Mouse (Mus musculus) brain, adult 2 months (tissue): ENCODE data around the gene Topbp1.
A peak's percentile ranks its signal among the peaks of the same experiment; 100 is the strongest.
"Not testable (repeated sequence)": the region's sequence is repeated elsewhere in the genome, so short reads cannot be mapped to it uniquely, and the experiment has no call there.

Experiments used
- DNase-seq: peaks from one replicate; pipeline ENCODE4 v3.0.0; 2011; ENCODE audit warnings: low read depth, low spot score

Topbp1 gene

GRCm38 (mm10) chr9:103348791-103349190 lies 43.8 kb downstream of the Topbp1 start:
- DNase-seq = no peak

GRCm38 (mm10) chr9:103353500-103354260 lies 48.7 kb downstream of the Topbp1 start:
- DNase-seq = not testable (repeated sequence)

GRCm38 (mm10) chr9:103357893-103358292 lies 52.9 kb downstream of the Topbp1 start:
- DNase-seq = no peak

- peak; percentile 47 for DNase-seq
These were observed 53.5 kb downstream of the Topbp1 start for GRCm38 (mm10) chr9:103358545-103358944.

- no peak for DNase-seq
These were observed 55.6 kb downstream of the Topbp1 start for GRCm38 (mm10) chr9:103360642-103361041.

- DNase-seq = no peak
These were observed 58.1 kb downstream of the Topbp1 start for GRCm38 (mm10) chr9:103363088-103363487.

- peak; percentile 32 for DNase-seq
These were observed 58.9 kb downstream of the Topbp1 start for GRCm38 (mm10) chr9:103363730-103364417.

- peak; percentile 61 for DNase-seq
These were observed 59.7 kb downstream of the Topbp1 start for GRCm38 (mm10) chr9:103364601-103365289.

- peak; percentile 100 for DNase-seq
These were observed 60.6 kb downstream of the Topbp1 start, which contains the start of gene Cdv3 for GRCm38 (mm10) chr9:103365290-103366247. Gene Cdv3 (minus strand): TSS chr9:103365840.

GRCm38 (mm10) chr9:103366356-103366755 lies 61.3 kb downstream of the Topbp1 start:
- no peak for DNase-seq

GRCm38 (mm10) chr9:103369951-103370350 lies 64.9 kb downstream of the Topbp1 start:
- DNase-seq = no peak

- DNase-seq = no peak
These were observed 67.4 kb downstream of the Topbp1 start for GRCm38 (mm10) chr9:103372271-103373010.

GRCm38 (mm10) chr9:103376346-103377320 lies 71.6 kb downstream of the Topbp1 start:
- no peak for DNase-seq

GRCm38 (mm10) chr9:103378686-103379085 lies 73.7 kb downstream of the Topbp1 start:
- DNase-seq = no peak

GRCm38 (mm10) chr9:103379199-103379598 lies 74.2 kb downstream of the Topbp1 start:
- no peak for DNase-seq

GRCm38 (mm10) chr9:103380566-103380965 lies 75.6 kb downstream of the Topbp1 start:
- no peak for DNase-seq

GRCm38 (mm10) chr9:103382989-103383388 lies 78.0 kb downstream of the Topbp1 start:
- DNase-seq = no peak

GRCm38 (mm10) chr9:103383576-103383975 lies 78.6 kb downstream of the Topbp1 start:
- DNase-seq = no peak

GRCm38 (mm10) chr9:103384141-103384796 lies 79.3 kb downstream of the Topbp1 start:
- no peak for DNase-seq
